Mouse (Mus musculus) intestine, embryonic 16.5 days (tissue): ENCODE results near the gene Eaf1. TPM values are rescaled to one million over a fixed set of nuclear protein-coding genes. Genes with fewer than 3 reads are reported as not detected.

Experiments used
- ATAC-seq: fragments of 200-750 bp; cut with Nextera tagmentation; 2 replicates; pipeline ENCODE4 v1.8.0; 2017; ENCODE audit warnings: moderate TSS enrichment, moderate library complexity
- H3K27ac ChIP-seq: fragments of 300-500 bp; sonication (generic); 2 replicates; pipeline ENCODE4 v1.5.1; 2014; ENCODE audit warnings: mild to moderate bottlenecking, low read length
- H3K27me3 ChIP-seq: fragments of 300-500 bp; sonication (generic); replicated peaks from 2 replicates; pipeline ENCODE4 v1.6.1; 2014; ENCODE audit warnings: low read length, control low read depth, mixed read lengths; ENCODE audit not compliant: control insufficient read depth, insufficient read depth
- H3K36me3 ChIP-seq: fragments of 300-500 bp; sonication (generic); 2 replicates; pipeline ENCODE4 v1.6.1; 2014; ENCODE audit warnings: low read length, control low read depth; ENCODE audit not compliant: control insufficient read depth, insufficient read depth
- H3K4me1 ChIP-seq: fragments of 300-500 bp; sonication (generic); 2 replicates; pipeline ENCODE4 v1.6.1; 2014; ENCODE audit warnings: low read length, control low read depth, mixed read lengths; ENCODE audit not compliant: control insufficient read depth, insufficient read depth
- H3K4me2 ChIP-seq: fragments of 300-500 bp; sonication (generic); 2 replicates; pipeline ENCODE4 v1.6.1; 2014; ENCODE audit warnings: low read depth, low read length, control low read depth
- H3K4me3 ChIP-seq: fragments of 300-500 bp; sonication (generic); 2 replicates; pipeline ENCODE4 v1.5.1; 2014; ENCODE audit warnings: mild to moderate bottlenecking, low read length
- H3K9ac ChIP-seq: fragments of 300-500 bp; sonication (generic); 2 replicates; pipeline ENCODE4 v1.6.1; 2014; ENCODE audit warnings: low read depth, low read length
- H3K9me3 ChIP-seq: fragments of 300-500 bp; sonication (generic); 2 replicates; pipeline ENCODE4 v1.6.1; 2016; ENCODE audit warnings: low read length, control low read depth; ENCODE audit not compliant: control insufficient read depth
- WGBS: fragments of 180-500 bp; shearing (Covaris S2); extraction: QIAGEN DNeasy Blood & Tissue Kit; methylation state at CpG from one replicate; pipeline ENCODE4 v1.1.7; 2014; 5-methylcytosine and 5-hydroxymethylcytosine counted together
- polyA plus RNA-seq: library from polyadenylated mRNA; unstranded; fragments of >200 nt; fragmentation: Nextera tagmentation; extraction: Ambion mirVana; gene quantifications from 2 replicates; pipeline ENCODE4 v1.2.1, GENCODE M21; 2015

The Eaf1 gene
- polyA plus RNA-seq, 1 experiment from 2014 or later: 17.9 TPM

GRCm38 (mm10) chr14:31469711-31470110 lies 24.5 kb upstream of the Eaf1 start:
- Histone ChIP-seq H3K9me3 (no peaks in the 10 kb centered on the region), H3K27me3 (no peaks in the 10 kb centered on the region), H3K4me3 (no peak overlapping the region), H3K4me1 (no peaks in the 10 kb centered on the region), H3K27ac (no peak overlapping the region), H3K4me2 (no peak overlapping the region), H3K36me3 (no peaks in the 10 kb centered on the region), H3K9ac (no peak overlapping the region)
- ATAC-seq: no peak
- 59% methylated on average over 4 of the region's 4 CpGs for WGBS

- Histone ChIP-seq H3K27ac (no peak overlapping the region), H3K4me3 (no peak overlapping the region), H3K9ac (no peak overlapping the region), H3K4me2 (no peak overlapping the region), H3K9me3 (no peaks in the 10 kb centered on the region), H3K4me1 (no peaks in the 10 kb centered on the region), H3K36me3 (no peaks in the 10 kb centered on the region), H3K27me3 (no peaks in the 10 kb centered on the region)
- ATAC-seq: no peak
- WGBS: 7% methylated on average over 5 of the region's 5 CpGs
These were observed 21.6 kb upstream of the Eaf1 start for GRCm38 (mm10) chr14:31472451-31473061.

- Histone ChIP-seq H3K27me3 (no peaks in the 10 kb centered on the region), H3K4me1 (no peaks in the 10 kb centered on the region), H3K27ac (no peak overlapping the region), H3K36me3 (no peaks in the 10 kb centered on the region), H3K4me3 (no peak overlapping the region), H3K9ac (no peak overlapping the region), H3K9me3 (no peaks in the 10 kb centered on the region), H3K4me2 (no peak overlapping the region)
- ATAC-seq: no peak
- 80% methylated on average over 2 of the region's 2 CpGs for WGBS
These were observed 20.9 kb upstream of the Eaf1 start for GRCm38 (mm10) chr14:31473297-31473696.

- Histone ChIP-seq H3K9ac (no peak overlapping the region), H3K4me1 (no peaks in the 10 kb centered on the region), H3K9me3 (no peaks in the 10 kb centered on the region), H3K4me2 (no peak overlapping the region), H3K36me3 (peaks cover 18% of the 10 kb centered on the region; the same call in 1 of the 2 replicates), H3K27me3 (no peaks in the 10 kb centered on the region), H3K27ac (no peak overlapping the region), H3K4me3 (no peak overlapping the region)
- WGBS: 88% methylated on average over 5 of the region's 5 CpGs
- peak; percentile 87 for ATAC-seq
These were observed 11.8 kb upstream of the Eaf1 start for GRCm38 (mm10) chr14:31482417-31482816.

GRCm38 (mm10) chr14:31486465-31486864 lies 7.7 kb upstream of the Eaf1 start:
- H3K36me3 ChIP-seq: peaks cover 17% of the 10 kb centered on the region; the same call in 1 of the 2 replicates

GRCm38 (mm10) chr14:31488055-31488454 lies 6.1 kb upstream of the Eaf1 start:
- peaks cover under 1% of the 10 kb centered on the region; the same call in 1 of the 2 replicates for H3K4me1 ChIP-seq
- no peak for ATAC-seq
- H3K36me3 ChIP-seq: peaks cover 21% of the 10 kb centered on the region
- no peaks in the 10 kb centered on the region for H3K9me3 ChIP-seq
- 94% methylated on average over 6 of the region's 6 CpGs for WGBS
- no peak overlapping the region for H3K9ac ChIP-seq
- H3K4me3 ChIP-seq: no peak overlapping the region
- H3K27ac ChIP-seq: no peak overlapping the region
- H3K4me2 ChIP-seq: no peak overlapping the region
- H3K27me3 ChIP-seq: no peaks in the 10 kb centered on the region

More at GRCm38 (mm10) chr14:31486465-31486864, 7.7 kb upstream of the Eaf1 start:
- no peak overlapping the region for H3K9ac ChIP-seq
- WGBS: 80% methylated on average over 4 of the region's 4 CpGs
- H3K4me2 ChIP-seq: no peak overlapping the region
- H3K27me3 ChIP-seq: no peaks in the 10 kb centered on the region
- no peak for ATAC-seq
- no peaks in the 10 kb centered on the region for H3K4me1 ChIP-seq
- H3K27ac ChIP-seq: no peak overlapping the region
- H3K9me3 ChIP-seq: no peaks in the 10 kb centered on the region
- no peak overlapping the region for H3K4me3 ChIP-seq

GRCm38 (mm10) chr14:31493901-31494300 lies 298 bp upstream of the Eaf1 start:
- no peak for ATAC-seq
- peak overlapping the region; percentile 81 for H3K4me2 ChIP-seq
- no peaks in the 10 kb centered on the region for H3K27me3 ChIP-seq
- no peaks in the 10 kb centered on the region for H3K9me3 ChIP-seq
- no peak overlapping the region for H3K27ac ChIP-seq
- peaks cover 7% of the 10 kb centered on the region for H3K36me3 ChIP-seq
- H3K4me3 ChIP-seq: peak overlapping the region; percentile 67
- 25% methylated on average over 9 of the region's 9 CpGs for WGBS
- H3K9ac ChIP-seq: peak overlapping the region; percentile 83
- peaks cover 18% of the 10 kb centered on the region for H3K4me1 ChIP-seq

- Histone ChIP-seq H3K27ac (peak within 1 kb of the TSS; percentile 85), H3K27me3 (no peaks in the 10 kb centered on the region), H3K9me3 (no peaks in the 10 kb centered on the region), H3K9ac (peak within 1 kb of the TSS; percentile 83), H3K36me3 (peaks cover 4% of the 10 kb centered on the region), H3K4me1 (peaks cover 18% of the 10 kb centered on the region), H3K4me3 (peak within 1 kb of the TSS; percentile 67), H3K4me2 (peak within 1 kb of the TSS; percentile 81)
- ATAC-seq: peak; percentile 97
- under 1% methylated on average over 48 of the region's 49 CpGs for WGBS
These were observed 816 bp downstream of the Eaf1 start, which contains the start of gene Mettl6 for GRCm38 (mm10) chr14:31494975-31495455. TSS of gene Mettl6 (minus strand) at chr14:31495040.

GRCm38 (mm10) chr14:31495538-31495937 lies 1.3 kb downstream of the Eaf1 start:
- Histone ChIP-seq H3K27ac (0 out of 2 replicates have a peak overlapping the region, but pooled peaks have one; percentile 33), H3K9ac (peak overlapping the region; percentile 83), H3K36me3 (peaks cover 4% of the 10 kb centered on the region), H3K4me2 (peak overlapping the region; percentile 77), H3K4me3 (peak overlapping the region; percentile 67), H3K9me3 (no peaks in the 10 kb centered on the region), H3K4me1 (peaks cover 18% of the 10 kb centered on the region), H3K27me3 (no peaks in the 10 kb centered on the region)
- WGBS: 2% methylated on average over 8 of the region's 8 CpGs
- no peak for ATAC-seq
